8 mouse cellular contexts compared by ENCODE assay signal in the genomic region with DNA sequence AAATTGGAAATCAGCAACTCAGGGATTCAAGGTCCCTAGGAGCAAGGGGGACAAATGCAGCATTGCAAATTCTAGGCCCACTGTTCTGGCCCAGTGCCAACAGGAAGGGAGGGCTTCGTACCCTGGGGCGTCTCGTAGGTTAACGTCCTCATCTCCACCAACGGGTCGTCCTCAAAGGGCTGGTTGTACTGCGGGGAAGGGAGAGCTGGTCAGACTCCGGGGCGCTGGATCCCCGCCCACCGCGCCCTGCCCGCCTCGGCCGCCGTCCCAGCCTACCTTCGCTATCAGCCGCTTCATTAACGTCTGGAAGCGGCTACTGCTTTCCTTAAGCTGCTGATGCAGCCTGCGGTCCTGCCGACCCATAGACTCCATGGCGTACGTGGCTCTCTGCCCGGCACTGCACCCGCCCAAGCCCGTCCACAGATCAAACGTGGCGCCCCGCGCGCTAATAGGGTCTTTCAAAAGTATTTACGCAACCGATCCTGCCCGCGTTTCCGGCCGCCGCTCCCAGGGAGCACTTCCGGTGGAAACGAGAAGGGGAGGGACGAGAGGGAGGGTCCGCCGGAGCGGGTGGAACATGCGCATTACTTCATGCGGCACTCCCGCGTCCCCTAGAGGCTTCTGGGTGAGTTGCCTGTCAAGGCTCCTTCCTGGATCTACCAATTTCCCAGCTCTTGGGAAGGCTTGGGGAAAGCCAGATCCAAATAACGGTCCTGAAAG. TPM values are rescaled to one million over a fixed set of nuclear protein-coding genes. Genes with fewer than 3 reads are reported as not detected.
A peak's percentile ranks its signal among the peaks of the same experiment; 100 is the strongest.
DNase-seq lines count a peak whose midpoint lies in the region; ATAC-seq and TF ChIP-seq lines count a peak whose summit lies in the region.

Hjurp (minus strand) TSS at position 536 of the 720 bp plus-strand sequence.
Trpm8 (plus strand) TSS at position 564 of the 720 bp plus-strand sequence.

- peaks cover 36% of the 10 kb centered on the region for H3K36me3 ChIP-seq in embryonic facial prominence, embryonic 13.5 days
- no peaks in the 10 kb centered on the region for H3K36me3 ChIP-seq in kidney, adult 2 months (ENCODE audit: control insufficient read depth, insufficient read depth, low read length)
- H3K36me3 ChIP-seq in limb, embryonic 12.5 days: peaks cover 36% of the 10 kb centered on the region
- H3K36me3 ChIP-seq in midbrain, embryonic 15.5 days (replicated peaks): peaks cover 7% of the 10 kb centered on the region
- peaks cover 8% of the 10 kb centered on the region; the same call in 1 of the 2 replicates for H3K36me3 ChIP-seq in spleen, adult 2 months (ENCODE audit: control insufficient read depth, insufficient read depth, low read length)

- under 1% methylated on average over 50 of the region's 50 CpGs for WGBS in embryonic facial prominence, embryonic 13.5 days
- WGBS in kidney, adult 2 months: under 1% methylated on average over 50 of the region's 50 CpGs
- 1% methylated on average over 50 of the region's 50 CpGs for WGBS in limb, embryonic 12.5 days
- under 1% methylated on average over 50 of the region's 50 CpGs for WGBS in midbrain, embryonic 15.5 days
- under 1% methylated on average over 50 of the region's 50 CpGs for WGBS in spleen, adult 2 months

- no peak for TF ChIP-seq CTCF in kidney, adult 2 months (conservative IDR thresholded peaks at IDR 0.05; ENCODE audit: insufficient read depth, insufficient read length, low read depth, low read length)
- TF ChIP-seq CTCF in spleen, adult 2 months (IDR thresholded peaks at IDR 0.05; ENCODE audit: extremely low read depth, insufficient read depth, insufficient read length, insufficient replicate concordance): no peak

- ATAC-seq in embryonic facial prominence, embryonic 13.5 days (ENCODE audit: insufficient number of reproducible peaks, insufficient read depth, low FRiP score, low TSS enrichment, low read depth): peak; percentile 91
- ATAC-seq in limb, embryonic 12.5 days (ENCODE audit: insufficient number of reproducible peaks, insufficient read depth, low FRiP score, low TSS enrichment, low read depth): peak; percentile 92
- ATAC-seq in midbrain, embryonic 15.5 days (replicated peaks): peak; percentile 98

- H3K27me3 ChIP-seq in embryonic facial prominence, embryonic 13.5 days: no peaks in the 10 kb centered on the region
- H3K27me3 ChIP-seq in kidney, adult 2 months (replicated peaks; ENCODE audit: control insufficient read depth, insufficient read depth, low read length): no peaks in the 10 kb centered on the region
- H3K27me3 ChIP-seq in limb, embryonic 12.5 days: no peaks in the 10 kb centered on the region
- no peaks in the 10 kb centered on the region for H3K27me3 ChIP-seq in midbrain, embryonic 15.5 days (replicated peaks)
- H3K27me3 ChIP-seq in spleen, adult 2 months (ENCODE audit: control insufficient read depth, insufficient read depth, low read length): no peaks in the 10 kb centered on the region

- H3K4me3 ChIP-seq in embryonic facial prominence, embryonic 13.5 days: peak within 1 kb of the TSS; percentile 50
- H3K4me3 ChIP-seq in kidney, adult 2 months (ENCODE audit: insufficient read depth, low read depth, low read length): peak within 1 kb of the TSS; percentile 56
- peak within 1 kb of the TSS; percentile 50 for H3K4me3 ChIP-seq in limb, embryonic 12.5 days (replicated peaks)
- H3K4me3 ChIP-seq in midbrain, embryonic 15.5 days: peak within 1 kb of the TSS; percentile 42
- peak within 1 kb of the TSS; percentile 57 for H3K4me3 ChIP-seq in spleen, adult 2 months (ENCODE audit: extremely low read depth, insufficient read depth, insufficient read length)

- H3K9ac ChIP-seq in embryonic facial prominence, embryonic 13.5 days: peak within 1 kb of the TSS; percentile 79
- H3K9ac ChIP-seq in limb, embryonic 12.5 days (replicated peaks): peak within 1 kb of the TSS; percentile 74
- H3K9ac ChIP-seq in midbrain, embryonic 15.5 days: peak within 1 kb of the TSS; percentile 57

- DNase-seq in 3134 (ENCODE audit: extremely low read depth, insufficient read length, low spot score): peak; percentile 100
- peak; percentile 100 for DNase-seq in adrenal gland, postnatal 36 days
- DNase-seq in heart, adult 18-20 months: peak; percentile 100
- DNase-seq in kidney, adult 2 months: peak; percentile 100
- DNase-seq in spleen, adult 2 months (ENCODE audit: low read depth in 1 of 2, low spot score in 2 of 2): peak; percentile 95 to 100

- peaks cover 23% of the 10 kb centered on the region for H3K4me1 ChIP-seq in embryonic facial prominence, embryonic 13.5 days
- peaks cover 5% of the 10 kb centered on the region for H3K4me1 ChIP-seq in kidney, adult 2 months (ENCODE audit: control insufficient read depth, insufficient read depth, low read length)
- H3K4me1 ChIP-seq in limb, embryonic 12.5 days (replicated peaks): peaks cover 16% of the 10 kb centered on the region
- H3K4me1 ChIP-seq in midbrain, embryonic 15.5 days: peaks cover 22% of the 10 kb centered on the region
- peaks cover 7% of the 10 kb centered on the region; the same call in 1 of the 2 replicates for H3K4me1 ChIP-seq in spleen, adult 2 months (ENCODE audit: control insufficient read depth, insufficient read depth, insufficient read length)

- peak within 1 kb of the TSS; percentile 84 for H3K27ac ChIP-seq in embryonic facial prominence, embryonic 13.5 days
- no peak within 1 kb of the TSS for H3K27ac ChIP-seq in kidney, adult 2 months (ENCODE audit: insufficient read depth, low read depth, low read length)
- H3K27ac ChIP-seq in limb, embryonic 12.5 days: peak within 1 kb of the TSS; percentile 86
- peak within 1 kb of the TSS; percentile 64 for H3K27ac ChIP-seq in midbrain, embryonic 15.5 days
- H3K27ac ChIP-seq in spleen, adult 2 months (ENCODE audit: insufficient read depth, low read length): peak within 1 kb of the TSS; percentile 38

- peaks cover 4% of the 10 kb centered on the region; the same call in 1 of the 2 replicates for H3K9me3 ChIP-seq in embryonic facial prominence, embryonic 13.5 days
- peaks cover 5% of the 10 kb centered on the region; the same call in 1 of the 2 replicates for H3K9me3 ChIP-seq in limb, embryonic 12.5 days
- peaks cover 6% of the 10 kb centered on the region; the same call in 1 of the 2 replicates for H3K9me3 ChIP-seq in midbrain, embryonic 15.5 days

- no peak for TF ChIP-seq POLR2A in kidney, adult 2 months (IDR thresholded peaks at IDR 0.05; ENCODE audit: low read depth, low read length)
- TF ChIP-seq POLR2A in spleen, adult 2 months (IDR thresholded peaks at IDR 0.05; ENCODE audit: low read depth, low read length): no peak

- peak within 1 kb of the TSS; percentile 58 for H3K4me2 ChIP-seq in embryonic facial prominence, embryonic 13.5 days
- peak within 1 kb of the TSS; percentile 60 for H3K4me2 ChIP-seq in limb, embryonic 12.5 days
- peak within 1 kb of the TSS; percentile 55 for H3K4me2 ChIP-seq in midbrain, embryonic 15.5 days

RNA-seq across cellular contexts. Expression of gene Hjurp, which starts in this region (rescaled TPM):
- total RNA-seq in adrenal gland, postnatal 36 days (2021): 10 to 100 TPM; 31.0 to 35.9 TPM
- polyA plus RNA-seq in embryonic facial prominence, embryonic 13.5 days (2015; fragmentation: Nextera tagmentation; extraction: Ambion mirVana): 198 and 204 TPM in 2 replicates
- 10 to 100 TPM; 10.6 to 11.0 TPM for total RNA-seq in heart, adult 18-20 months (2021)
- polyA plus RNA-seq in kidney, adult 2 months (2012; rRNA removed): 12.8 and 14.5 TPM in 2 replicates
- 236 and 243 TPM in 2 replicates for polyA plus RNA-seq in limb, embryonic 12.5 days (2016; fragmentation: Nextera tagmentation; extraction: Ambion mirVana)
- 85.4 and 86.4 TPM in 2 replicates for polyA plus RNA-seq in midbrain, embryonic 15.5 days (2015; fragmentation: Nextera tagmentation; extraction: Ambion mirVana)
- 33.6 and 47.2 TPM in 2 replicates for polyA plus RNA-seq in spleen, adult 2 months (2012; rRNA removed)

RNA-seq across cellular contexts. Expression of gene Trpm8, which starts in this region (rescaled TPM):
- not detected for total RNA-seq in adrenal gland, postnatal 36 days (2021)
- polyA plus RNA-seq in embryonic facial prominence, embryonic 13.5 days (2015; fragmentation: Nextera tagmentation; extraction: Ambion mirVana): not detected in 2 replicates
- not detected for total RNA-seq in heart, adult 18-20 months (2021)
- polyA plus RNA-seq in kidney, adult 2 months (2012; rRNA removed): not detected in 2 replicates
- not detected in 2 replicates for polyA plus RNA-seq in limb, embryonic 12.5 days (2016; fragmentation: Nextera tagmentation; extraction: Ambion mirVana)
- 0.09 and 0.10 TPM in 2 replicates for polyA plus RNA-seq in midbrain, embryonic 15.5 days (2015; fragmentation: Nextera tagmentation; extraction: Ambion mirVana)
- not detected in 2 replicates for polyA plus RNA-seq in spleen, adult 2 months (2012; rRNA removed)
